Mouse (Mus musculus) lung, embryonic 16.5 days (tissue): ENCODE results near the gene Siah1a. TPM values are rescaled to one million over a fixed set of nuclear protein-coding genes. Genes with fewer than 3 reads are reported as not detected.

ENCODE experiments used
- ATAC-seq: fragments of 200-750 bp; cut with Nextera tagmentation; 2 replicates; pipeline ENCODE4 v1.8.0; 2017; ENCODE audit warnings: low read depth, mild to moderate bottlenecking, moderate library complexity
- H3K27ac ChIP-seq: fragments of 300-500 bp; sonication (generic); 2 replicates; pipeline ENCODE4 v1.5.1; 2014; ENCODE audit warnings: mild to moderate bottlenecking, control low read depth, low read length
- H3K27me3 ChIP-seq: fragments of 300-500 bp; sonication (generic); 2 replicates; pipeline ENCODE4 v1.6.1; 2014; ENCODE audit warnings: low read depth, low read length, mixed read lengths; ENCODE audit not compliant: control insufficient read depth, insufficient read depth
- H3K36me3 ChIP-seq: fragments of 300-500 bp; sonication (generic); 2 replicates; pipeline ENCODE4 v1.6.1; 2014; ENCODE audit warnings: low read length; ENCODE audit not compliant: control insufficient read depth, insufficient read depth
- H3K4me1 ChIP-seq: fragments of 300-500 bp; sonication (generic); replicated peaks from 2 replicates; pipeline ENCODE4 v1.6.1; 2014; ENCODE audit warnings: low read length, mixed read lengths; ENCODE audit not compliant: control insufficient read depth, insufficient read depth
- H3K4me2 ChIP-seq: fragments of 300-500 bp; sonication (generic); 2 replicates; pipeline ENCODE4 v1.6.1; 2014; ENCODE audit warnings: low read depth, low read length, control low read depth
- H3K4me3 ChIP-seq: fragments of 300-500 bp; sonication (generic); 2 replicates; pipeline ENCODE4 v1.5.1; 2014; ENCODE audit warnings: mild to moderate bottlenecking, low read length, control low read depth
- H3K9ac ChIP-seq: fragments of 300-500 bp; sonication (generic); 2 replicates; pipeline ENCODE4 v1.6.1; 2014; ENCODE audit warnings: low read length, control low read depth
- H3K9me3 ChIP-seq: fragments of 300-500 bp; sonication (generic); 2 replicates; pipeline ENCODE4 v1.6.1; 2016; ENCODE audit warnings: low read length; ENCODE audit not compliant: control insufficient read depth
- WGBS: fragments of 180-500 bp; shearing (Covaris S2); extraction: QIAGEN DNeasy Blood & Tissue Kit; methylation state at CpG from one replicate; pipeline ENCODE4 v1.1.7; 2014; 5-methylcytosine and 5-hydroxymethylcytosine counted together
- polyA plus RNA-seq: library from polyadenylated mRNA; unstranded; fragments of >200 nt; fragmentation: Nextera tagmentation; extraction: Ambion mirVana; gene quantifications from 2 replicates; pipeline ENCODE4 v1.2.1, GENCODE M21; 2015

Siah1a gene
- polyA plus RNA-seq, 1 experiment from 2014 or later = 39.5 TPM

- Histone ChIP-seq H3K4me1 (no peaks in the 10 kb centered on the region), H3K9ac (no peak overlapping the region), H3K27ac (no peak overlapping the region), H3K27me3 (no peaks in the 10 kb centered on the region), H3K4me2 (no peak overlapping the region), H3K36me3 (no peaks in the 10 kb centered on the region), H3K4me3 (no peak overlapping the region), H3K9me3 (no peaks in the 10 kb centered on the region)
- no peak for ATAC-seq
- WGBS = 82% methylated on average over 1 of the region's 1 CpGs
Measured at GRCm38 (mm10) chr8:86694011-86694410, 51.7 kb downstream of the Siah1a start.

GRCm38 (mm10) chr8:86692107-86692506, 53.6 kb downstream of the Siah1a start:
- Histone ChIP-seq H3K36me3 (no peaks in the 10 kb centered on the region), H3K9me3 (no peaks in the 10 kb centered on the region), H3K4me1 (no peaks in the 10 kb centered on the region), H3K4me3 (no peak overlapping the region), H3K27me3 (no peaks in the 10 kb centered on the region), H3K27ac (no peak overlapping the region), H3K9ac (no peak overlapping the region), H3K4me2 (no peak overlapping the region)
- no peak for ATAC-seq
- 85% methylated on average over 1 of the region's 1 CpGs for WGBS

- Histone ChIP-seq H3K27me3 (no peaks in the 10 kb centered on the region), H3K9ac (no peak overlapping the region), H3K27ac (no peak overlapping the region), H3K4me1 (no peaks in the 10 kb centered on the region), H3K36me3 (no peaks in the 10 kb centered on the region), H3K4me3 (no peak overlapping the region), H3K9me3 (no peaks in the 10 kb centered on the region), H3K4me2 (no peak overlapping the region)
- no peak for ATAC-seq
- WGBS = 78% methylated on average over 3 of the region's 3 CpGs
Measured at GRCm38 (mm10) chr8:86686629-86687028, 59.1 kb downstream of the Siah1a start.

Other genes with a start within 250 kb of the Siah1a start
- 0.50 and 0.55 TPM in 2 replicates for gene Abcc12, start 165.2 kb downstream of the Siah1a start, polyA plus RNA-seq
- gene Lonp2, start 121.9 kb downstream of the Siah1a start, polyA plus RNA-seq = 56.1 and 58.0 TPM in 2 replicates
- 2.5 and 3.3 TPM in 2 replicates for gene Gm10638, start 235 bp downstream of the Siah1a start, polyA plus RNA-seq
- 6.4 and 7.2 TPM in 2 replicates for gene N4bp1, start 139.3 kb upstream of the Siah1a start, polyA plus RNA-seq